Mouse (Mus musculus) kidney, postnatal 14 days (tissue): Measurements from ENCODE around the gene Klhdc8a.
"Not testable (repeated sequence)": the region's sequence is repeated elsewhere in the genome, so short reads cannot be mapped to it uniquely, and the experiment has no call there.

Experiments
- DNase-seq: peaks from one replicate; pipeline ENCODE4 v3.0.0; 2022; ENCODE audit warnings: mixed read lengths

The Klhdc8a gene

DNA sequence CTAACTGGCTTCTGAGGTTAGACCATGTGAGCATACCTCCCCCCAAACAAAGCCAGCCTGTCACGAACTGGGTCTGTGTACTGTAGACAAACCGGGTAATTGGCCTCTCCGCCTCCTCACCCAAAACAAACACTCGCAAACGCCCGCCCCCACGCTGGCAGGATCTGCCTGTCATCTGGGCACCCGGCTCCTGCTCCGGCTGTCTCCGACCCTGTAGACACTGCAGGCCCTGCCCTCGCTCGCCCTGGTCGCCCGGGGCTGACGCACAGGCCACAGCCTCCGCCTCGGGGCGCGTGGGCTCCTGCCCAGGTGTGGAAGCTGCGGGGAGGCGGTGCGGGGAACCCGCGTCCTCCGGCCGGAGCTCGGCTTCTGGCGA is at the start of gene Klhdc8a:
Gene Klhdc8a (plus strand): TSS at position 202 of the 376 bp plus-strand sequence.
- peak; percentile 69 for DNase-seq

DNA sequence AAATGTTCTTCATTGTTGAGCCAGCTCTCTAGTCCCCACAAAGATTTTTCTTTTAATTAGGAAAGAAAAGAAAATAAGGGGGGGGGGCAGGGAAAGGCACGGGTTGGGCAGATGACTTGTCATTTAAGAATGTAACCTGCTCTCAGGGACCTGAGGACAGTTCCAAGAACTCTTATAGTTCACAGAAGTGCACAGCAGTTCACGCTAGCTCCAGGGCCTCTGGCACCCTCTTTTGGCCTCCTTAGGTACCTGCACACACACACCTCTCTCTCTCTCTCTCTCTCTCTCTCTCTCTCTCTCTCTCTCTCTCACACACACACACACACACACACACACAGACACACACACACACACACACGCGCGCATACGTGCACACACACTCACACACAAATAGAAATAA is 44.0 kb upstream of the Klhdc8a start:
- no peak for DNase-seq

DNA sequence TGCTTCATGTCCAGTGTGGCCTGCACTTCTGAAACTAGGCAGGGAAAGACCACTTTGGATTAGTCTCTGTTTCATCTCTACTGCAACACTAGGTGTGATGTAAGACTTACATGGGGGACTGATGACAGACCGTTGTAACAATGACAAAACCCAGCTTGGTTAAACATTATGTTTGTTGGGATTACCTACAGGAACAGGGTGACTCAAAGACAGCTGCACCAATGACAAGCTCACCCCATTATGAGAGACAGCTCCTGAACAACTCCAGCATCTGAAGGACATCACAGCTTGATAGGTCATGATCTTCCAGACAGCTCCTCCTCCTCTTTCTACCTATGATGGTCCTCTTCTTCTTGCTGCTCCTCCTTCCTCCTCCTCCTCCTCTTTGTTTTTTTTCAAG is 38.1 kb upstream of the Klhdc8a start:
- DNase-seq, result no peak

DNA sequence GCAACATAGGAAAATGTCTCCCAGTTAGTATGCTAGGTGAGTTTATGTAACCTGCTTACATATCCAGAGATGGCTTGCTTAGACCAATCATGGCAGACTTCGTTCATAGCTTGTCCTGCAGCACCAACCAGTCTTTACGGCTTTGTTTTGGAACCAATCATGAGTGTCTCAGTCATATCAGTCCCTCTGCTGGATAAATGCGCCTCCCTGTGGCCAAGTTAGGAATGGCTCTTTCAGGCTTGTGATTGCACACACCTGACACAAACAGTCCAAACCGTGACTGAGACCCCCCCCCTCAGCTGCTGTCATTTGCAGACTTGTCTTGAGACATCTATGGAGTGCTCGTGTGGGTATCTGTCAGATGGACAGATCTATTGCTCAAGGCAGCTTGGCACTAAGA is 37.4 kb upstream of the Klhdc8a start:
- no peak for DNase-seq

DNA sequence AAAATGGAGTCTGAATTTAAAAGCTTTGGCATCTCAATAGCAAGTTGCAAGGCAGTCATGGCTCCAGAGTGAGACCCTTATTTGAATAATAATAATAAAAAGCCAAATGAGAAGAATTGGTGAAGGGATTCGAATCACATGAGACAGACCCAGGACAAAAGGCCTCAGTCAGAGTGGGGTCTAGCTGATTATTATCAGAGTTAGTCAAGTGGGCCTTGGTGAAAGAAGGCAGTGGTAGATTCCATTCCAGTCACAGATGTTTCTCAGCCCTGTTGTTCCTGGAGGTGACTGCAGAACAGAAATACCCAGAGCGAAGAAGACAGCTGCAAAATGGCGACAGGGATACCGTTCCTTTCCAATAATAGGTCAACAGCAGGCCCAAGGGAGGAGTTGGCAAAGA is 34.8 kb upstream of the Klhdc8a start:
- DNase-seq, result no peak

DNA sequence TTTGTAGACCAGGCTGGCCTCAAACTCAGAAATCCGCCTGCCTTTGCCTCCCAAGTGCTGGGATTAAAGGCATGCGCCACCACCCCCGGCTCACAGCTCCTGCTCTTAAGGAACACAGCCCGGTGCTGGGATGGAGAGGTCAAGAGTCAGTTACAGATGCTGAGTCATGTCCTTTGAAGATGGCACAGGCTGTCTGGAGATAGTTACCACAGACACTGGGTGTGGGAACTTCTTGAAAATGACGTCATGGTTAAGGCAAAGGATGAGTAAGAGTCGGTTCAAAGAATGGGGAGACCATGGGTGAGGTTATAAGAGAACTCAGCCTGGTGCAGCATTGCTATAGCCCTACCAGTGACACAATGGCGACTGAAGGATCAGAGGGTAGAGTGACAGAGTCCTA is 33.8 kb upstream of the Klhdc8a start:
- DNase-seq, result no peak

DNA sequence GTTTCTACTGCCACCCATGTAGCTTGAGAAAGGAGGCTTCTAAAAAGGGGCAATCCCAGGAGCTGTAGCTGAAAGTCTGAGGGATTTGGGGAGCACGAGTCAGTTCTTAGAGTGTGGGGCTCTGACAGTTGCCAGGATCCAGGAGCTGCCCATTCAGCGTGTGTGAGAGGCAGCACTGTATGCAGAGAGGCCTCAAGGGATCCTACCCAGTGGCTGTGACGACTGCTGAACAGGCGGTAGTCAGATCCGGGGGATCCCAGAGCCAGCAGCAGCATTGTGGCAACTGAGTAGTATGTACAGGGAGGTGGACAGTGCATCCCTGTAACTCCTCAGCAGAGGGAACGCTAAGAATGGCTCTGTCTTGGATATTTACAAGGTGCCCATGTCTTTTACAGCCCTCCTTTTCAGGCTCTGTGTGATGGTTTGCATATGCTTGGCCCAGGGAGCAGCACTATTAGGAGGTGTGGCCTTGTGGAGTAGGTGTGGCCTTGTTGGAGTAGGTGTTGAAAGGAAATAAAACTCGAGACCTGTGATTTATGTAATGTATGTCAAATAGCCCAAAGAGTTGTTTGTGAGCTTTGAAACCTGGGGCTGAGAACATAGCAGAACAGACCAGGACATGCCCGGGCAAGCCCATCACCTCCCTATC is 33.1 kb upstream of the Klhdc8a start:
- no peak for DNase-seq

DNA sequence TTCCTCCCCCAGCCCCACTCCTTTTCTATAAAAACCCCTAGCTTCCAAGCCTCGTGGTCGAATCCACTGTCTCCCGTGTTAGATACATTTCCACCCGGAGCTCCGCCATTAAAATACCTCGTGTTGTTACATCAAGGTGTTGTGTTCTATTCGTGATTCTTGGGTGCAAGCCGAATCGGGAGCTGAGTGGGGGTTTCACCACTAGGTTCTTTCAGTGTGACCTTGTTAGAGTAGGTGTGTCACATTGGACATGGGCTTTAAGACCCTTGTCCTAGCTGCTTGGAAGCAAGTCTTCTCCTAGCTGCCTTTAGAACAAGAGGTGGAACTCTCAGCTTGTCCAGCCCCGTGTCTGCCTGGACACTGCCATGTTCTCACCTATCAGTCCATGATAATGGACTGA is 32.5 kb upstream of the Klhdc8a start:
- no peak for DNase-seq

DNA sequence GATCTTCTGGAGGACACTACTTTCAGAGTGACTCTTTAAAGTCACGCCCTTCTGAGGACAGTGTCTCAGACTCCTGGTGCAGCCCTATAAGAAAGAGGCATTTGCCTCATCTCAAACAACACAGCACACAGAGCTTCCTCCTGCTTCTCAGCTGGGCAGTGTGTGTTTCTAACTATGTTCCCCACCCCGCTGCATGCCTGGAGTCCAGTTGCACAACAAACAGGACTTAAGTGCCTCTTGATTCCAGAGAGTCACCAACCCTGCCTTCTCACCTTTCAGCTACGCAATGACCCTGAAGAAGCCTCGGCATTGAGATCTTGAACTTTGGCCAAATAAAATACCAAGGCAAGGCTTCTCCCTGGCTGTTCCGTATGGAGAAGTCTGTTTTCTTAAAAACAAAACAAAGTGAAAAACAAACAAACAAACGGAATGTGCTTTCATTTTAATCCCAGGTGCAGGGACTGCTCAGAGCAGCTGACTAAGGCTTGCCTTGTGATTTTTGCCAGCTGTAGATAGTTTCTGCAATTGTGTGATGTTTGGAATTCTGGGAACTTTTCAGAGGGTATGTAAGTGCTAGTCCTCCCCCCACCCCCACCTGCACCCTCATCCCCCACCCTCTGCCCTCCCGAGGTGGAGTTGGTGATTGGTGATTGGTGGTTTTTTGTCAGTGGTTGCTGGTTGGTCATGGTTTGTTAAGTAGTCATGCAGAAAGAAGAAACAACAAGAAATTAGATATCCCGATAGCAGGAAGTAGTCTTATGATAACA is 31.5 kb upstream of the Klhdc8a start:
- peak; percentile 50 for DNase-seq

DNA sequence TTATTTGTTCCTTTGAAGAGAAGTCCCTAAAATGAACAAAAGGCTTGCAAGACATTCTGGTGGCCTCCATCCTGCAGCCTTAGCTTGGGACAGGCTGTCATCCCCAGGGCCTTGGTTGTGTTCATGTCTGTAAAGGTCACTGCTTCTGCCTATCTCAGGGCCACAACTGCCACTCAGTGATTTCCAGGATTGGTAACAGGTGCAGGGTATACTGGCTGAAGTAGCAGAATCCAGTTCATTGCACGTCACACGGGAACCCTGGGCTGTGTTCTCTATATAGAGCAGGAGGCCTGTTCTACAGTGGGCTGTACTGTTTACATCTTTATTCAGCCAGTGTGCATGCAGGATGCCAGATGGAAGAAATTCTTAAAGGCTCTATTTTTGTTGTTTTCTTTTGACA is 30.5 kb upstream of the Klhdc8a start:
- DNase-seq, result no peak

DNA sequence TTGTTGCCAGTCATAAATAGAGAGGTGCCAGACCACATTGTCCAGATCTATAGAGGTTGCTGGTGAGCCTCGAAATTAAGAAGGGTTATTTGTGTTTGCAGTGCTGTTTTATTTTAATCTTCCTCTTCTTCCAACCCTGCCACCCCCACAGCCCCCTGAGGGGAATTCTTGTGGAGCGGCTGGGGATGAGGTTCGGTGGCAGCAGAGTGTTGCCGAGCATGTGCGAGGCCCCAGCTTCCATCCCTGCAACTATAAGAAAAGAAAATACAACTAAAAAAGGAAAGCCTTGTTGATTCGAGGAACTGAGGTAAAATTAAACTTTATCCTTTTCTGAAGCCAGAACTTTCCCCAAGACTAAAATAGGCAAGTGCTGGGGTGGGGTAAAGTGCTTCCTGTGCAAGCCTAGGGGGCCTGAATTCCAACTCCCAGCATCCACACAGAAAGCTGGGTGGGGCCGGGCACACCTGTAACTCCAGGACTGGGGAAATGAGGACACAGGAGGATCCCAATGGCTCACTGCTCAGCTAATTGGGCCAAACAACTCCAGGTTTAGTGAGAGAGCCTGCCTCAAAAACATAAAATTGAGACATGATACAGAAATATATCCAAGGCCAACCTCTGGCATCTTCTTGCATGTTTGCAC is 29.9 kb upstream of the Klhdc8a start:
- no peak for DNase-seq

DNA sequence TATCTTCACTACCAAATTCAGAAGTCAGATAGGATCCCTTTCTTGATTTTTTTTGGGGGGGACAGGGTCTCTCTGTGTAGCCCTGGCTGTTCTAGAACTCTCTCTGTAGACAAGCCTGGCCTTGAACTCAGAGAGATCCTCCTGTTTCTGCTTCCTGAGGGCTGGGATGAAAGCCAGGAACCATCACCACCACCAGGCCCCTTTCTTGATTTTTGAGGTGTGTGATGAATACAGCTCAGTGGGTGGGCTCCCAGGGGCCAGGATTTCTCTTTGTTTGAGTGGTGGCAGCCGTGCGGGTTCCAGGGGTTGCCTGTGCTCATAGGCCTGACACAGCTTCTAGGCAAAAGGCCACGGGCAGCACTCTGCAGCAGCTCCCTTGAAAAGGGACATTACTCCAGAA is 27.2 kb upstream of the Klhdc8a start:
- no peak for DNase-seq

DNA sequence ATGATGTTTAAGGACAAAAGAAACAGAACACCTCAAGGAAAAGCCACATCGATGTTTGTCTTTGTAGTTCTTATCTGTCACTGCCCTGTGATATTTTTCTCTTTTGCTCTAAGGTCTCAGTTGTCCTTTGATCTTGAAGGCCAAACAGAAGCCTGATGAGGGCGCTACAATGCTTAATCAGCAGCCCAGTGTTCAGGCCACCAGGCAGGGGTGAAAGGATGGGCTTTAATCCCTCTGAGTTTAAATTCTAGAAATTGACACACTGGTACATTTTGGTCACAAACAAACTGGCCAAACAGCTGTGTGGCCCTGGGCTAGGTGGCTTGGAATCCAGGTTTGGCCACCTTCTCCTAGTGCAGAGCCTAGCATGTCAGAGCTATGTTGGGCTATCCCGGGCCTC is 21.7 kb upstream of the Klhdc8a start:
- no peak for DNase-seq

DNA sequence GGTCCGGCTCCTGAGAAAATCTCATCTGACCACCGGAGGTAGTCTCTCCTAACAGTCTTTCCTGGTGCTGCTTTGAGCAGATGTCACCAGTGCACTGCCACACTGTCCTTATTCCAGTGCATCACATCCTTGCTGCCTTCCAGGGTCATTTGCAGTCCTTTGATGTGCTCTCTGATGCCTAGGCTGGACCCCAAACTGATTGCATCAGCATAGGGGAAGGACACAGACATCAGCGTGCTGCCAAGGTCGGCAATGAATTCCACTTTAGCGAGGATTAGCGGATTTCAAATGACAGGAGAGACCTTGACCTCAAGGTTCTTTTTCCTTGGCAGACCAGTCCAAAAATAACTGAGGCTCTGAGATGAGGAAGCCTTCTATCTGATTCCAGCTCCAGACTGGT is 21.3 kb upstream of the Klhdc8a start:
- DNase-seq, result no peak

DNA sequence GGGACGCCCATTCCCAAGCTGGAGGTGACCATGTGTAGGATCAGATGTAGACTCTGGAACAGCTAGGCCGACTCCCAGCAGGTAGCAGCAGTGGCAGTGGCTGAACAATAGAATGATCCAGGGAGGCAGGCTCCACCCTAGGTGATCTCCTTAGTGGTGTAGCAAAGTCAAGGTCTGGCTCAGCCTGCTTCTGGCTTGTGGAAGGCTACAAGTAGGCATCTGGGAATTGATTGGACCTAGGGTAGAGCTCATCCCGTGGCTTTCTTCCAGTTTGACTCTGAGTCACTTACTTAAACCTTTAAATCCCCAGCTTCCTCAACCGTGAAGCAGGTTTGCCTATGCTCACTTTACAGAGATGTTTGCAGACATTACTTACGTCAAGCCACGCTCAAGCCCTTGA is 17.8 kb upstream of the Klhdc8a start:
- not testable (repeated sequence) for DNase-seq

DNA sequence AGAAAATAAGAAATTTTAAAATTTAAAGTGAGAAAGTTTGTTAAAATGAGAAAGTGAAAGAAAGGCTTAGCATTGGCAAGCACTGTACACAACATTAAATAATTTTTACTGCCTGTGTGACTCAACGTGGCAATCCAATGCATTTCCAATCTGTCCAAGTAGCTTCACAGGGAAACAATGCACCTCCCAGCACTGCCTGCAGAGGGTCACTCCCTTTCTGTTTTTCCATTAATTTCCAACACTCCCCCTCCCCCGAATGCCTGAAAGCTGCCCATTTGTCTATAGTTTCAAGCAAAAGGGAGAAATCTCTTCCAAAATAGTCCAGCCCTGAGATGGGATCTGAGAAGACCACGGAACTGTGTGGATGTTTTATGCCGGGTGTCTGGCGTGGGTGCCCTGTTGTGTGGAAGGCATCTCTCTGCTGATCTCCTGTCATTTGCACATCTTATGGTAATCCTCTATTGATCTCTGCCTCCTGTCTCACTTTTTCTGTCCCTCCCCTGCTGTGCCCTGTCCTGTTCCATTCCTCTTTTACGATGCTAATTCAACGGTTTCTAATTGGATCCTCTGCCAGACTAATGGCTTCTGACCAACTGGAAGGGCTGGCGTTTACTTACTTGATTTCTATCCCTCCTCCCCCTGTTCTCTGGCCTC is 16.8 kb upstream of the Klhdc8a start:
- DNase-seq, result no peak

DNA sequence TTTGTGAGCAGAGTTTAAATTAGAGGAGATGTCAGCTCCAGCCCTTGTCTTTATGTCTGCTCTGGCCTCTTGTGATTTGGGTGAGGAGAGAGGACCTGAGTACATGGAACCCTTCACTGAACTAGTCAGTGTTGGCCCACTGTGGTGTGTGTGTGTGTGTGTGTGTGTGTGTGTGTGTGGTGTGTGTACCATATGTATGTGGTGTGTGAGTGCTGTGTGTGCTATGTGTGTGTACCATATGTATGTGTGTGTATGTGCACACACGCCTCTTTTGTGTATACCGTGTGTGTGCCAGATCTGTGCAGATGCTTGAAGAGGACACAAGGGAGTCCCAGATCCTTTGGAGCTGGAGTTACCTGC is 16.3 kb upstream of the Klhdc8a start:
- no peak for DNase-seq

DNA sequence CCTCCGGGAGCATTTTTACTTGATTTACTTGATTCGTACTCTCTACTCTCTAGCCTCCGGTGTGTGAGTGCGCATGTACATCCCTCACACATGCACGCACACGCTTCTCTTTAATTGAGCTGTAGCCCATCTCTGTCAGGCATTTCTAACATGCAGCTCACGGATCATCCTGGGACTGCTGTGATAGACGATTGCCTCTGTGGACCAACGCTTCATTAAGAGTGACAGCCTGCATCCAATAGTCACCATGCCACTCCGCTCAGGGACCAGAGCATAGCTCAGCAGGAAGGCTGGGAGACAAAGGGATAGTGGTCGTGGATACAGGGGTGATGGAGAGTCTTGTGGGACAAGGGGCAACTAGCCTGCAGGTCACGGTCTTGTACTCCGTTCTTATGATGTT is 15.4 kb upstream of the Klhdc8a start:
- no peak for DNase-seq

DNA sequence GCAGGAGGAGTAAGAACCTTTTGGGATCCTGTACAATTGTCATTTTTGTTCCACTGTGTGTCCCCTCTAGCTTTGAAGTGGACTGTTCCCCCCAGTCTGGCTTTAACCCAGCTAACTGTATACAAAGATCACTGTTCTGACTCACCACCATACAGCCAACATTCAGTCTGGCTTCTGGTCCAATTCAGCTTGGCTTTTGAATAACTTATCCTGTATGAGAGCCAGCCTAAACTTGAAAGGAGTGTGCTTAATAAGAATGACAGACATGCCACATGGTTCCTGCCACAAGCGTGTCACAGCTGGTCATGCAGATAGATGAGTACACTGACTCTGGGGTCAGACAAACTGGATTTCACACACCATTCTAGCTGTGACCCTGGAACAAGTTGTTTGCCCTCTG is 11.7 kb upstream of the Klhdc8a start:
- DNase-seq, result no peak

DNA sequence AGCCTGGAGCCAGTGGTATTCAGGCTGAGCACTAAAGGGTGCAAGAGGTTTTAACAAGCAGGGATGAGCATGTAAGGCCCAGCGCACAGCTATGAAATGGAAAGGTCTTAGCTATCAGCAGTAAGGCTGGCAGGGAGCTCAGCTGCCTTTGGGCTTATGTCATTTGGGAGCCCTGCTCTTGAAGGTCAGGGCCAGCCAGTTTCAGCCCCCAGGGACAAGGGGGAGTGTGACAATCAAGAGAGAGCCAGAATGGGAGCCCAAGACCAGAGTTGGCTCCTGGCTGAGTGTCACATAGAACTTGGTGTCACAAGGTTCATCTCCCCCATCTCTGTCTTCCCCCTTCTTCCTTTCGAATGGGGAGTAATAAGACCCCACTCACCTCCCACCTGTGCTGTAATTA is 11.0 kb upstream of the Klhdc8a start:
- no peak for DNase-seq

DNA sequence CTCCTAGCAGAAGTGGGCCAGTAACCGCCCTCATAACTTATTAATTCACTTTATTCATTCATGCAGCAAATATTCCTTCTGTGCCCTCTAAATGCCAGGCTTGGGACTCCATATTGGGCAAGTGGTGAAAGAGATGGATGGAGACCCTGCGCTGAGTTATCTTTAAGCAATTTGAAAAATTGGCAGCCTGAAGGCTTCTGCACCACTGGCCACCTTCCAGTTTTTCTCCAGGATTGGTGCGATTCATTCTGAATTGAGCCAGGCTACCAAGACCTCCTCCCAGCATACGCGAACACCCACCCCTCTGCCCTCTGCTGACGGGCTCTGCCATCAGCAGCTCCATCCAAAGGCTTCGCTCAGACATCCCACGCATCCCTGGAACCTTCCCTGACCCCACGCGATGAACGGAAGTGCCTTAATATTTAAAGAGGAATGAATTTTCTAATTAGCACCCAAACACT is 10.4 kb upstream of the Klhdc8a start:
- no peak for DNase-seq

DNA sequence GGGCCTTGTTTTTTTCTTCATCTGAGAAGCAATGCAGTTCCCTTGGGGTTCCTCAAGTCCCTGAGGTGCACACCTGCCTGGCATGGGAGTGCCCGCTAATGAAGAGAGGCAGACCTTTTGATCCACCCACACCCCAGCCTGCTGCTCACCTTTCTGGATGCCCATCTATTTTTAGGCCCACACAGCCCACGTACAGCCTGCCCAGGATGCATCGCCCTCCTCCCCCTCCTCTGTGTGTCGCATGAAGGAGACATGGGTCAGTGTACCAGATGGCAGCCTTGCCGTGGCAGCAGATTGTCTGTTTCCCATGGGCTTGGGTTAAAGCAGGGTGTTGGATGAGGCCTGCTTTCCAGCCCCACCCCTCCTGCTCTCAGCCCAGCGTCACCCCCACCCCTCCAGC is 8.5 kb upstream of the Klhdc8a start:
- no peak for DNase-seq

DNA sequence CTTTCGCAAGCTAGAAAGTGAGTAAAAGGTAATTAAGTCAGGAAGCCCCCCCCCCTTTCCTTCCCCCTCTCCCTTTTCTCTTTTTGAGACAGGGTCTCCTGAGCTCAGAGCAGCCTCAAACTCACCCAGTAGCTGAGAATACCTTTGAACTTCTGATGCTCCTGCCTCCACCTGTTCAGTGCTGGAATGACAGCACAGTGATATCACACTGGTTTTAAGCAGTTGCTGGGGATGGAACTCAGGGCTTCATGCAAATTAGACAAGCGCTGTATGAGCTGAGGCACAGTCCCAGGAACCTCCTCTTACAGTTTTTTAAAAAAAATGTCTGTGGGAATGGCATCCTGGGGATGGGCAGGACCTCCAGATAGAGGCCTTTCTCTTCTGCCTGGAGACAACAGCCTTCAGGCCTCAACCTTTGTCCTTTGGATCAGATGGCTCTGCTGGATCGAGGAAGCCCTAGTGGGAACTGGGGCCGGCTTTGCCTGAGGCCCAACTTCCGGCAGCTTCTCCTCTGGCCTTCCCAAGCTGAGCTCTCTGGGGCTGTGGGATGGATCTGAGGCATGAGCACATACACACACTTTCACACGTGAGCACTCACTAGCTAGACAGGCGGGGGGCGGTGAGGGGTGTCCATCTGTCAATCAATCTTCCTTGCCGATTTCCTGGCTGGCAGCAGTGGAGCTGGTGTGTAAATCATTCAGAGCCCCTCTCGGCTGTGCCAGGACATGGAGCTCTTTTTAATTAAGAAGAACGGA is 7.3 kb upstream of the Klhdc8a start:
- DNase-seq, result no peak
